Mouse (Mus musculus): ENCODE measurements at regions not wholly inside any gene's neighbourhood (a gene's known extent, or its start where the extent isn't known, plus 50 kb on each side); places are given as distances from the start of the nearest gene placed in this dataset.
A peak's percentile ranks its signal among the peaks of the same experiment; 100 is the strongest.

- peak; percentile 6 for DNase-seq
These were observed 142.3 kb downstream of the Fam169b start for GRCm38 (mm10) chr7:68415890-68416289.

DNA sequence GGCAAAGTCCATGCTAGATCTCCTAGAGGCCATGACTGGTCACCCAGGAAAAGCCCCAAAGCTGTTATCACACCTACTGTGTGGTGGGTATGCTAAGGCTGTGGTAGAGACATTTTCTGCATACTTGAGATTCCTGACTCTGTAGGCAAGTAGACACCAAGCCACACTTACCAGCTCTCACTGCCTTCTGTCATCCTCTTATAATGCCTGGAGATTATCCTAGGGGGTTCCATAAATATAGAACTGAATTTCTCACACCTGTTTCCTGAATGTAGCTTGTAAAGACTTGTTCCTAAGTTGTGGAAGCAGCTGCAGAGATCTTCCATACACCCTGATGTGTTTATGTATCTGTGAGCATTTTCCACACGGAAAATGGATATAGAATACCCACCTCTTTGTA lies 139.1 kb downstream of the Fam169b start:
- DNase-seq = no peak

Data from kidney, adult 18-20 months (tissue).